Comparison of ENCODE assay signal across 16 mouse cellular contexts in the genomic region with DNA sequence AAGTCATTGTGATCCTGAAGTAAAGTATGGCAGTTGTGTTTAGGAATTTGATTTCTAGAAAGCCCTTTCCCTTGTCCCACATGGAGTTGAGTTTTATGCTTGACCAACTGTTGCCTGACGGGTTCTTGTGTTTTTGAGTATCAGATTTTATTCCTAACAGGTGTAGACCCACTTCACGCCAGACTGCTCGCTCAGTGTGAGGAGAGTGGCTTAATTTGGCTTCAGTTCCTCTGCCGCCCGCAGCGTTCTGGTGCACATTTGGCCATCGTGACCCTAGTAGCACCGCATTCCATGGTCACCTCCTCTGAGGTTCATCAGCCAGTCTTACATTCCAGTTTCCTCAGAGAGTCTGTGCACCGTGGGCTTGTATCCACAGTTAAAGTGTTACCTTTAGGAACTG.
DNase-seq lines count a peak whose midpoint lies in the region; ATAC-seq and TF ChIP-seq lines count a peak whose summit lies in the region.
"Had no signal": no experiment of that assay in that cellular context is flagged by ENCODE, and none has a peak within 500 bp of the region (broad histone marks: within the 10 kb centered on the region; RNA-seq: fewer than 3 reads in every experiment).

No protein-coding gene starts in this region.

- H3K4me1 ChIP-seq in kidney, adult 2 months (ENCODE audit: control insufficient read depth, insufficient read depth, low read length): peaks cover 16% of the 10 kb centered on the region

- no peaks in the 10 kb centered on the region for H3K27me3 ChIP-seq in kidney, adult 2 months (replicated peaks; ENCODE audit: control insufficient read depth, insufficient read depth, low read length)
- H3K27me3 ChIP-seq: CH12.LX; embryonic facial prominence, embryonic 15.5 days had no signal

- H3K27ac ChIP-seq in kidney, adult 2 months (ENCODE audit: insufficient read depth, low read depth, low read length): peak overlapping the region; percentile 25; the same call in 1 of the 2 replicates
- H3K27ac ChIP-seq: hindbrain, embryonic 14.5 days had no signal

- DNase-seq in cerebellum, adult 11 months: peak; percentile 64
- DNase-seq in cerebellum, adult 9-10 months: peak; percentile 79
- peak; percentile 89 for DNase-seq in kidney, adult 2 months
- DNase-seq in kidney, postnatal 4 days: peak; percentile 55 to 77
- no peak for DNase-seq in spleen, adult 12 weeks (ENCODE audit: low spot score)
- no peak for DNase-seq in ovary, postnatal 10 days (ENCODE audit: low spot score)
- DNase-seq in layer of hippocampus, adult 8-10 months (ENCODE audit: low spot score in 2 of 2): no peak
- DNase-seq: adrenal gland, postnatal 10 days; gastrocnemius, postnatal 14 days; retina, postnatal 1 day; thymus, adult 18-20 months had no signal

- TF ChIP-seq CTCF in kidney, adult 2 months (conservative IDR thresholded peaks at IDR 0.05; ENCODE audit: insufficient read depth, insufficient read length, low read depth, low read length): no peak; the same call in 1 of the 2 replicates

- 32% methylated on average over 9 of the region's 9 CpGs for WGBS in kidney, adult 2 months

- H3K36me3 ChIP-seq in kidney, adult 2 months (ENCODE audit: control insufficient read depth, insufficient read depth, low read length): no peaks in the 10 kb centered on the region
- H3K36me3 ChIP-seq: embryonic facial prominence, embryonic 15.5 days had no signal

- no peak for TF ChIP-seq POLR2A in kidney, adult 2 months (IDR thresholded peaks at IDR 0.05; ENCODE audit: low read depth, low read length)

- ATAC-seq in erythroid progenitor cell, adult 5-6 weeks (replicated peaks; ENCODE audit: low FRiP score, poor library complexity, severe bottlenecking): no peak
- ATAC-seq: forebrain, embryonic 16.5 days had no signal

- no peak overlapping the region for H3K4me3 ChIP-seq in kidney, adult 2 months (ENCODE audit: insufficient read depth, low read depth, low read length)
- H3K4me3 ChIP-seq: embryonic facial prominence, embryonic 15.5 days had no signal

Comparison
In these comparisons a context has a peak if more than half of its experiments do, and no peak if none do; other contexts are left out.
1. DNase-seq: peak in cerebellum, adult 11 months (single experiment), cerebellum, adult 9-10 months (single experiment), kidney, adult 2 months (single experiment) and kidney, postnatal 4 days (2 of 2); none in spleen, adult 12 weeks (single experiment), ovary, postnatal 10 days (single experiment) and layer of hippocampus, adult 8-10 months (0 of 2).